Mouse (Mus musculus) testis, adult 2 months (tissue): ENCODE data around the gene Accs.

Source experiments
- CTCF ChIP-seq: fragments of 200-500 bp; IDR thresholded peaks from 2 replicates; pipeline ENCODE4 v1.5.1; 2012; ENCODE audit warnings: low read depth, mild to moderate bottlenecking, inconsistent platforms, low read length, moderate library complexity; ENCODE audit not compliant: control insufficient read depth, insufficient read depth, insufficient replicate concordance
- POLR2A ChIP-seq: fragments of 200-500 bp; IDR thresholded peaks from 2 replicates; pipeline ENCODE4 v1.6.1; 2012; ENCODE audit warnings: low read depth, mild to moderate bottlenecking, inconsistent platforms, low read length, moderate library complexity; ENCODE audit not compliant: control insufficient read depth

- TF ChIP-seq POLR2A (no peak), CTCF (no peak)
Observed at GRCm38 (mm10) chr2:93808071-93808470, 41.7 kb downstream of the Accs start.
